Mouse (Mus musculus) forebrain, embryonic 12.5 days (tissue): ENCODE data around the gene Actg2. TPM values are rescaled to one million over a fixed set of nuclear protein-coding genes. Genes with fewer than 3 reads are reported as not detected.

ENCODE experiments used
- ATAC-seq: fragments of 200-750 bp; cut with Nextera tagmentation; 2 replicates; pipeline ENCODE4 v1.8.0; 2017; ENCODE audit warnings: moderate TSS enrichment; ENCODE audit not compliant: low FRiP score
- H3K27ac ChIP-seq: fragments of 300-500 bp; sonication (generic); 2 replicates; pipeline ENCODE4 v1.5.1; 2016; ENCODE audit warnings: mild to moderate bottlenecking
- H3K27me3 ChIP-seq: fragments of 300-500 bp; sonication (generic); 2 replicates; pipeline ENCODE4 v1.6.1; 2016; ENCODE audit warnings: mild to moderate bottlenecking
- H3K36me3 ChIP-seq: fragments of 300-500 bp; sonication (generic); replicated peaks from 2 replicates; pipeline ENCODE4 v1.6.1; 2016; ENCODE audit warnings: mild to moderate bottlenecking
- H3K4me1 ChIP-seq: fragments of 300-500 bp; sonication (generic); 2 replicates; pipeline ENCODE4 v1.6.1; 2016
- H3K4me2 ChIP-seq: fragments of 300-500 bp; sonication (generic); 2 replicates; pipeline ENCODE4 v1.6.1; 2016; ENCODE audit warnings: mild to moderate bottlenecking, moderate library complexity
- H3K4me3 ChIP-seq: fragments of 300-500 bp; sonication (generic); replicated peaks from 2 replicates; pipeline ENCODE4 v1.5.1; 2016; ENCODE audit warnings: mild to moderate bottlenecking
- H3K9ac ChIP-seq: fragments of 300-500 bp; sonication (generic); 2 replicates; pipeline ENCODE4 v1.6.1; 2016; ENCODE audit warnings: mild to moderate bottlenecking
- H3K9me3 ChIP-seq: fragments of 300-500 bp; sonication (generic); 2 replicates; pipeline ENCODE4 v1.6.1; 2016
- WGBS: fragments of 180-500 bp; shearing (Covaris S2); methylation state at CpG from one replicate; pipeline ENCODE4 v1.1.7; 2016; 5-methylcytosine and 5-hydroxymethylcytosine counted together
- polyA plus RNA-seq: library from polyadenylated mRNA; unstranded; fragments of >200 nt; fragmentation: Nextera tagmentation; extraction: Ambion mirVana; gene quantifications from 2 replicates; pipeline ENCODE4 v1.2.1, GENCODE M21; 2016

The Actg2 gene
- polyA plus RNA-seq, 1 experiment from 2014 or later: 4.3 TPM

DNA sequence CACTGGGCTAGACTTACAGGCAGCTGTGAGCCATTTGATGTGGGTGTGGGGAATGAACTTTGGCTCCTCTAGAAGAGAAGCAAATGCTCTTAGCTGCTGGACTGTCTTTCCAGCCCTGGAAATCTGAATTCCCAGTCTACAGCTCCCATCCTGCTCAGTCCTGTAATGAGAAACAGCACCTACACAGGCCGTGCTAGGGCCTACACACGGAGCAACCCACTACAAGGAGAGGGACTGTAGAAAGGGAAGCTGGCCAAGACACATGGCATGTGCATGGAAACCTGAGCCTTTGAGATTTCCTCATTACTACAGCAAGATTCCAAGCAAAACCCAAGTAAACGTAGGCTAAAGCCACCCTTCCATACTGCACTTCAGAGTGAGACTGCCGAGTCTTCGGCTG, 47.9 kb downstream of the Actg2 start:
- H3K4me2 ChIP-seq: no peak overlapping the region
- peaks cover 72% of the 10 kb centered on the region for H3K36me3 ChIP-seq
- WGBS: 91% methylated on average over 5 of the region's 5 CpGs
- no peak overlapping the region for H3K9ac ChIP-seq
- no peaks in the 10 kb centered on the region for H3K27me3 ChIP-seq
- no peaks in the 10 kb centered on the region for H3K9me3 ChIP-seq
- H3K27ac ChIP-seq: no peak overlapping the region
- H3K4me1 ChIP-seq: no peaks in the 10 kb centered on the region
- no peak overlapping the region for H3K4me3 ChIP-seq
- ATAC-seq: no peak

DNA sequence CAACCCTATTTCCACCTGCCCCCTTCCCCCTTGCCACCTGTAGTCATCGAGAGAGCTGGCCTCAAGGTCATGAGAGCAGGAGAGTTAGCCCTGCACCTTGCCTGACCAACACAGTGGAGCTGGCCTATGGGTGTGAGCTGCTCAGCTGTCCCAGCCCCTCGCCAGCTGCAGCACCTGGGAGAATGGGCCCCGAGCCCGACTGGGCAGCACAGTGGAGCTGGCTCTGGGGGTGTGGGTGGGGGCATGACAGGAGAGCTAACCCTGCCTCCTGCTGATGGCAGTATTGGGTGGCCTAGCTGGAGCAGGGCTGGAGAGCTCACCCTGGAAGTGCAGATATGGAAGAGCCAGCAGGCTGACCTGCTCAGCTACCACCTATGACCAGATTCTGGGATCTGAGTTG, 48.8 kb downstream of the Actg2 start:
- H3K27ac ChIP-seq: no peak overlapping the region
- 96% methylated on average over 4 of the region's 4 CpGs for whole genome bisulfite sequencing
- H3K27me3 ChIP-seq: no peaks in the 10 kb centered on the region
- H3K4me1 ChIP-seq: no peaks in the 10 kb centered on the region
- no peak for ATAC-seq
- no peak overlapping the region for H3K4me3 ChIP-seq
- peaks cover 75% of the 10 kb centered on the region for H3K36me3 ChIP-seq
- no peak overlapping the region for H3K9ac ChIP-seq
- no peaks in the 10 kb centered on the region for H3K9me3 ChIP-seq
- H3K4me2 ChIP-seq: no peak overlapping the region

DNA sequence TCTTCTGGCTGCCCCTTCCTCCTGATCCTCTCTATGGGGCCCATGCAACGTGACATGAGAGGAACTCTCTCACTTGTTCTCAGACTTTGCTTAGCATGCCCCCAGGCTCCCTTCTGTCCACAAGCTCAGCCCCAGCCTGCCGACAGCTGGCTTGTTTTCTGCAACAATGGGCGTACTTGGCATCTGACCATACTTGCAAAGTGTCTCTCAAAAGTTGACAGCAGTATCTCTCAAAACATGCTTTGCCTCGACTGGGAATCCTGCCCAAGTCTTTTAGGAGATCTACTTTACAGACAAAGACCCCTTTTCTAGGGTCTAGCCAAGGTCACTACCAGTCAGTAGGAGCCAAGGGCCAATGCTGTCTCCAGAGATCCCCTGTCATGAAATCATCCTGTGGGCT, 50.2 kb downstream of the Actg2 start:
- H3K36me3 ChIP-seq: peaks cover 89% of the 10 kb centered on the region
- 71% methylated on average over 4 of the region's 4 CpGs for WGBS
- H3K4me3 ChIP-seq: no peak overlapping the region
- H3K9ac ChIP-seq: no peak overlapping the region
- H3K27ac ChIP-seq: no peak overlapping the region
- H3K9me3 ChIP-seq: no peaks in the 10 kb centered on the region
- no peak overlapping the region for H3K4me2 ChIP-seq
- no peaks in the 10 kb centered on the region for H3K27me3 ChIP-seq
- no peak for ATAC-seq
- no peaks in the 10 kb centered on the region for H3K4me1 ChIP-seq

DNA sequence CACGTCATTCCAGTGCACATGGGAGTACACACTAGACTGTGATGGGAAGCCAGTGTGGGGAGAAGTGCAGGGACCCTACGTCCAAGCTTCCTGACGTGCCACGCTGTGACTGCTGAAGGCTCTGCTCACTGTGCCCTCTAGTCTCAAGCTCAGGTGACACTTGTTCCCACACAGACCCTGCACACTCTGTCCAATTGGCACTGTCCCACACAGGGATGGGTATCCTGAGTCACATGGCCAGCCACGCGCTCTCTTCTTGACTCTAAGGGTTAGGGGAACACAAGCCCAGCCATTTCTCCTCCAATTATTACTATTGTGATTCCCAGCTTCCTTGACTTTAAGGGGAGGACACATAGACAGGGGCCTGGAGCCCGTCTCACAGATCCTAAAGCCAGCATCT, 52.3 kb downstream of the Actg2 start:
- ATAC-seq: no peak
- 92% methylated on average over 7 of the region's 7 CpGs for WGBS
- Histone ChIP-seq H3K4me1 (no peaks in the 10 kb centered on the region), H3K4me3 (no peak overlapping the region), H3K36me3 (peaks cover 89% of the 10 kb centered on the region), H3K27me3 (no peaks in the 10 kb centered on the region), H3K9ac (no peak overlapping the region), H3K27ac (no peak overlapping the region), H3K4me2 (no peak overlapping the region), H3K9me3 (no peaks in the 10 kb centered on the region)

DNA sequence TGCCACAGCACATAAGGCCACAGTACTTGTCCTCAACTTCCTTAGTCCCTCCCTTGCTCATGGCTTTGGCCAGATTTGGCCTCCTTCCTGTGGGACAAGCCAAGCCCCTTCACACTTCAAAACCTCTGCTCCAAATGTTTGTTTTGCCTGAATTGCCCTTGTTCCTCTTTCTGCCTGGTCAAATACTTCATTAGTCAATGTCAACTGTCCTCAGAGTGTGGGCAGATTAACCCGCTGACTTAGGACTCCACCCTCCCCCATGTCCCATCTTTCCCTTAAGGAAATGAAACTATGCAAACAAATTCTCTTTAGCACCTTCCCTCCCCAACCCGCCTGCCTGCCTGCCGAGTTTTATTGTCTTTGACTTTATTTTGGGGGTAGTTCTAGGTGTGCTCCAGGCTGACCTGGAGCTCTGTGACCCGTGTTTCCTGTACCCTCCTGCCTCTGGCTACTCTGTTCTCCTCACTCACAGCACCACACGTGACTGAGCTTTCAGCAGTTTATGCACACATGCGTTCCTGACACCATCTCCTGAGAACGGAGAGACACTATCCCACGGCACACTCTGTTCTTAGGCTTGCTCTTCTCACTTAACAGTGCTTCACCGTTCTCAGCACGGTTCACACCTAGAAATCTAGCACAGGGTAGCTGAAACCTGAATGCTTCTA, 53.5 kb downstream of the Actg2 start:
- Histone ChIP-seq H3K27ac (no peak overlapping the region), H3K9me3 (no peaks in the 10 kb centered on the region), H3K4me1 (no peaks in the 10 kb centered on the region), H3K4me3 (no peak overlapping the region), H3K27me3 (no peaks in the 10 kb centered on the region), H3K36me3 (peaks cover 80% of the 10 kb centered on the region), H3K9ac (no peak overlapping the region), H3K4me2 (no peak overlapping the region)
- 87% methylated on average over 10 of the region's 10 CpGs for WGBS
- no peak for ATAC-seq

DNA sequence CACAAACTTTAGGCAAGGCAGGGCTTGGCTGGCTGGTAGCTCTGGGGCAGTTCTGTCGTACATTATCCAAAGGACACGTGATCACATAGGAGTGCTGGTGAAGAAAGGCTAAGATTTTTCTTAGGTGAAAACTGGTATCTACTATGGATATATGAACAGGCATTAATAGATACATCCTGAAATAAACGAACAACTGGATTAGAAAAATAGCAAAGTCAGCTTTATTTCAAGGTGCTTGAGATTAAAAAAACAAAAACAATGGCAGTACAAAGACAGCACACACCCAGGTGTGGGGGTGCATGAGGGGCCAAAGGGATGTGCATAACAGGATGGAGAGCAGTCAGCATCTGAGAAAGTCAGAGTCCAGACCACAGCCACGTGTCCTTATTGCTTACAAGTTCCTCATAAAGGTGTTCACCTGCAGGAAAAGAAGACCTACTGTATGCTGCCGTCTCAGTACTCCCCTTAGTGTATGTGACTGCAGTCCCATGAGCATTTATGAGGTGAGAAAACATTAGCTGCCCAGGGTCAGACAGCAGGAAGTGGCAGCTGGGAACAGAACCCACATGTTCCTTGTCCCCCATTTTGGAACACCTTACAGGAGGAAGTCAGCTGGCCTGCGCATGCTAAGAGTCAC, 55.9 kb downstream of the Actg2 start:
- H3K4me2 ChIP-seq: no peak overlapping the region
- H3K4me3 ChIP-seq: no peak overlapping the region
- no peaks in the 10 kb centered on the region for H3K27me3 ChIP-seq
- no peak overlapping the region for H3K27ac ChIP-seq
- ATAC-seq: no peak
- no peaks in the 10 kb centered on the region for H3K9me3 ChIP-seq
- no peaks in the 10 kb centered on the region for H3K4me1 ChIP-seq
- 92% methylated on average over 6 of the region's 6 CpGs for WGBS
- no peak overlapping the region for H3K9ac ChIP-seq
- H3K36me3 ChIP-seq: peaks cover 63% of the 10 kb centered on the region

DNA sequence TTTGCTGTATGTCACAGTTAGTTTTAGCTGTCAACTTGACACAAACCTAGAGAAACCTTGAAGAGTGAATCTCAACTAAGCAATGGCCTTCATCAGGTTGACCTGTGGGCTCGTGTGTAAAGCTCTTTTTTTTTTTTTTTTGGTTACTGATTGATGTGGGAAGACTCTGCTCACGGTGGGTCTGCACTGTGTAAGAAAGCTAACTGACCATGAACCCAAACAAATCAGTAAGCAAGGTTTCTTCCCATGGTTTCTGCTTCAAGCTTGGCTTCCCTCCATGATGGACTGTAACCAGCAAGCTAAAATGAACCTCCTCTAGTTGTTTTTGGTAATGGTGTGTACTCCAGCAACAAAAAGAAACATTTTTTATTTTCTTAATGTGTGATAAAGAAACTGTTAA, 56.9 kb downstream of the Actg2 start:
- 73% methylated on average over 2 of the region's 2 CpGs for WGBS

DNA sequence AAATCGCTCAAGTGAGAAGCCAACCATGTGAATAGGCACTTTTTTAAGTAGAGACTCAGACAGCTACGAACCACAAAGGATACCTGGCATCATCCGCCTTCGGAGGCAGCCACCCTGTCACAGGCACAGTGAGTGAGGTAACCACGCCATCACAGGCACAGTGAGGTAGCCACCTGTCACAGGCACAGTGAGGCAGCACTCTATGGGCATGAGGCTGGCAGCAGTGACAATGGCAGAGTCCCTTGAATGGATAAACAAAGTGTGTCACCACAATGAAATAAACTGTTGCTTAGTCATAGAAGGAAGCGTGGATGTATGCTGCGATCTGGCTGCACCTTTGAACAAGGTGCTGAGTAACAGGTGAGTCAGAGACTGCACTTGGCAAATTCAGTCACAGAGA, 57.4 kb downstream of the Actg2 start:
- no peaks in the 10 kb centered on the region for H3K27me3 ChIP-seq
- H3K4me3 ChIP-seq: no peak overlapping the region
- no peak overlapping the region for H3K27ac ChIP-seq
- H3K9me3 ChIP-seq: no peaks in the 10 kb centered on the region
- peaks cover 48% of the 10 kb centered on the region for H3K36me3 ChIP-seq
- no peak overlapping the region for H3K4me2 ChIP-seq
- no peak for ATAC-seq
- H3K9ac ChIP-seq: no peak overlapping the region
- WGBS: 95% methylated on average over 7 of the region's 7 CpGs
- H3K4me1 ChIP-seq: no peaks in the 10 kb centered on the region

More for the DNA sequence above, 56.9 kb downstream of the Actg2 start:
- Histone ChIP-seq H3K27me3 (no peaks in the 10 kb centered on the region), H3K36me3 (peaks cover 53% of the 10 kb centered on the region), H3K9me3 (no peaks in the 10 kb centered on the region), H3K27ac (no peak overlapping the region), H3K4me2 (no peak overlapping the region), H3K4me1 (no peaks in the 10 kb centered on the region), H3K9ac (no peak overlapping the region), H3K4me3 (no peak overlapping the region)
- no peak for ATAC-seq

DNA sequence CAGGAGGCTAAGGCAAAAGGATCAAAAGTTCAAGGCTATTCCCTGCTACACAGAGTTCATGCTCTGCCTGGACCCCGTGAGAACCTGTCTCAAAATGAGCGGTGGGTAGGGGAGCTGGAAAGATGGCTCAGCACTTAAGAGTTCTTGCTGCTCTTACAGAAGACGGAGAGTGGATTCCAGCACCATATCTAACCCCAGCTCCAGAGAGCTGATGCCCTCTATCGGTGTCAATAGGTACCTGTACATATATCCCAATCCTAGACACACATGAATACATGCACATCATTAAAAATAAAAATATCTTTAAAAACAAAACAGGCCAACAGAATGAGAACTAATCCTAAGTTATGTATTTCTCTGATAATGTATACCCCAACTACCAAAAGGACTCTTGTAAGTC, 57.8 kb downstream of the Actg2 start:
- WGBS: 74% methylated on average over 4 of the region's 4 CpGs
- Histone ChIP-seq H3K4me1 (no peaks in the 10 kb centered on the region), H3K4me3 (no peak overlapping the region), H3K27ac (no peak overlapping the region), H3K9ac (no peak overlapping the region), H3K4me2 (no peak overlapping the region), H3K36me3 (peaks cover 48% of the 10 kb centered on the region), H3K27me3 (no peaks in the 10 kb centered on the region), H3K9me3 (no peaks in the 10 kb centered on the region)
- ATAC-seq: no peak

DNA sequence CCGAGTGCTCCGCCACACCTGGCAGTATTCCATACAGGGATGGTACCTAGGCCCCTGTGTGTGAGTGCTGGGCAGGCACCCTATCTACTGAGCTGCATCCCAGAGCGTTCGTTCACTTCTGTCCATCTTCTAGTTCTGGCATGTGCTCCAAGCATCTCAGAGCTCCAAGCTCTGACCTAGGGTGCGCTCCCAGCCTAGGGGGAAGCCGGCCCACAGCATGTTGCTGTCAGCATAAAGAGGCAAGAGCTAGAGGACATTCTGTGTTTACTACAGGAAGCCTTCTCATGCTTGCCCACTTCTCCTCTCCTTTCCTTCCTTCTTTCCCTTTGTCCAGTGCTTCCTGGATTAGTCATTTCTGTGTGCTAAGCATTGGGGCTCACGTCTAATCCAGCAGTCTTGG, 60.6 kb downstream of the Actg2 start:
- ATAC-seq: no peak
- peaks cover 23% of the 10 kb centered on the region for H3K36me3 ChIP-seq
- H3K27ac ChIP-seq: no peak overlapping the region

DNA sequence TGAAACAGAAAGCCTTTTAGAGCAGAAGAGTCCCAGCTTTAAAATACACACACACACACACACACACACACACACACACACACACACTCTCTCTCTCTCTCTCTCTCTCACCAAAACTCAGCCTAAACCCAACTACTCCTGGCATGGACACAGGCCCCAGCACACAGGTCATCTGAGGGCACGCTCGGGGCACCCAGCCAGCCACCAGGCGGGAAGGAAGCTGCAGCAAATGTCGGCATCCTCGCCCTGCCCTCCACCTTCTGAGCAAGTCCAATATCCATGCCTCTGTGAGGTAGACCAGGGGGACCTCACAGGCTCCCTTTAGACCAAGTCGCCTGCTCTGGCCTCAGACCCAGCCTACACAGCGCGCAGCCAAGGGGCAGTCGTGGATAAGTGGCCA, 62.8 kb downstream of the Actg2 start:
- Histone ChIP-seq H3K4me2 (no peak overlapping the region), H3K4me3 (no peak overlapping the region), H3K27me3 (no peaks in the 10 kb centered on the region), H3K4me1 (no peaks in the 10 kb centered on the region), H3K9me3 (no peaks in the 10 kb centered on the region), H3K9ac (no peak overlapping the region), H3K27ac (no peak overlapping the region), H3K36me3 (peaks cover 6% of the 10 kb centered on the region; the same call in 1 of the 2 replicates)
- WGBS: 88% methylated on average over 9 of the region's 9 CpGs
- no peak for ATAC-seq

More for the DNA sequence above, 60.6 kb downstream of the Actg2 start:
- Histone ChIP-seq H3K9me3 (no peaks in the 10 kb centered on the region), H3K4me3 (no peak overlapping the region), H3K4me1 (no peaks in the 10 kb centered on the region), H3K9ac (no peak overlapping the region), H3K4me2 (no peak overlapping the region), H3K27me3 (no peaks in the 10 kb centered on the region)
- 78% methylated on average over 7 of the region's 7 CpGs for WGBS

DNA sequence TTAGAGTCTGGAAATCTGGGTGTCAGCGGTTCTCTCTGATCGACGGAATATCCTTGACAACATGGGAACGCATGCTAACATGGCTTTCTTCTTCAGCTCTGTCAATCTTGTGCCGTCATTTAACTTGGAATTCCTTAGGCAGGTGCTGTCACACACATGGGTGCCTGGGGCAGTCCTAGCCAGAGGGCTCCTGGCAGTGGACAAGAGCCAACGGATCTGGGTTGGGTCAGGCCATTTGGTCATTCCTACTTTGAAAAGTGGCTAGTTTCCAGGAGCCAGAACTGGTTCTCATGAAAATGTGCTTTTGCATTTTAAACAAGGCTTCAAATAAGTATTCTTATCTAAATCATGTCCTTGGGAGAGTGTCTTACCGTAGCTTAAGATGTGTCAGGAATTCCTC, 64.3 kb downstream of the Actg2 start:
- ATAC-seq: no peak
- H3K4me1 ChIP-seq: no peaks in the 10 kb centered on the region
- H3K4me2 ChIP-seq: no peak overlapping the region
- no peaks in the 10 kb centered on the region for H3K27me3 ChIP-seq
- H3K9me3 ChIP-seq: no peaks in the 10 kb centered on the region
- H3K4me3 ChIP-seq: no peak overlapping the region
- no peak overlapping the region for H3K9ac ChIP-seq
- WGBS: 93% methylated on average over 7 of the region's 7 CpGs
- no peak overlapping the region for H3K27ac ChIP-seq
- H3K36me3 ChIP-seq: no peaks in the 10 kb centered on the region

DNA sequence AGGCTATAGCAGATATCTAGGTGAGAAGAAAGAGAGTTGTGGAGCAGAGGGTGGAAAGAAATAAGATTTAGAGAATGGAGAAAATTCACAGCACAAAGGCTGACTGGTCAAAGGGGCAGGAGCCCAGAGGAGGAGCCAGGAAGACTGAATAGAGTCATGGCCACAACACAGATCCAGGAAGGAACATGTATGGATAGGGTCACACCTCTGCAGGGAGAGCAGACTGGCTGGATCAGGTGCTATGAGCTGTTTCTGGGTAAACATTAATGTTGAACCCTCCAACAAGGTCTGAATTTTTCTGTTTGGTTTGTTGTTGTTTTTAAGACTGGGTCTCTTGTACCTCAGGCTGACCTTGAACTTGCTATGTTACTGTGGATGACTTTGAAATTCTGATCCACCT, 72.1 kb downstream of the Actg2 start:
- Histone ChIP-seq H3K4me1 (no peaks in the 10 kb centered on the region), H3K27ac (no peak overlapping the region), H3K4me3 (no peak overlapping the region), H3K9ac (no peak overlapping the region), H3K36me3 (no peaks in the 10 kb centered on the region), H3K27me3 (peaks cover 4% of the 10 kb centered on the region; the same call in 1 of the 2 replicates), H3K4me2 (no peak overlapping the region), H3K9me3 (no peaks in the 10 kb centered on the region)
- ATAC-seq: no peak
